Mouse (Mus musculus) myocyte (in vitro differentiated cells): Measurements from ENCODE around the gene U90926.

Source experiments
- CEBPB ChIP-seq: IDR thresholded peaks from 2 replicates; pipeline ENCODE4 v1.6.1; 2011; ENCODE audit warnings: mild to moderate bottlenecking, moderate library complexity; ENCODE audit not compliant: poor library complexity, insufficient read depth, severe bottlenecking
- E2F4 ChIP-seq: IDR thresholded peaks from one replicate; pipeline ENCODE4 v1.6.1; 2011; ENCODE audit warnings: mild to moderate bottlenecking, control low read depth, moderate library complexity; ENCODE audit not compliant: insufficient read depth
- MAX ChIP-seq: IDR thresholded peaks from one replicate; pipeline ENCODE4 v1.6.1; 2011; ENCODE audit warnings: low read depth, mild to moderate bottlenecking, control low read depth
- MYOD1 ChIP-seq, 3 experiments: IDR thresholded peaks; one replicate each; pipeline ENCODE4 v1.6.1; 2011; ENCODE audit warnings: control low read depth in 2 of 3, low read depth in 2 of 3, mild to moderate bottlenecking in 2 of 3, moderate library complexity in 1 of 3; ENCODE audit not compliant: insufficient read length in 2 of 3, control insufficient read depth in 1 of 3
- POLR2A ChIP-seq: IDR thresholded peaks from one replicate; pipeline ENCODE4 v1.6.1; 2011; ENCODE audit warnings: low read depth, mild to moderate bottlenecking, control low read depth, moderate library complexity; ENCODE audit not compliant: insufficient read length
- POLR2AphosphoS2 ChIP-seq: IDR thresholded peaks from one replicate; pipeline ENCODE4 v1.6.1; 2011; ENCODE audit warnings: low read depth, control low read depth; ENCODE audit not compliant: insufficient read length
- USF1 ChIP-seq: IDR thresholded peaks from one replicate; pipeline ENCODE4 v1.6.1; 2011; ENCODE audit warnings: low read depth, mild to moderate bottlenecking, control low read depth, moderate library complexity

DNA sequence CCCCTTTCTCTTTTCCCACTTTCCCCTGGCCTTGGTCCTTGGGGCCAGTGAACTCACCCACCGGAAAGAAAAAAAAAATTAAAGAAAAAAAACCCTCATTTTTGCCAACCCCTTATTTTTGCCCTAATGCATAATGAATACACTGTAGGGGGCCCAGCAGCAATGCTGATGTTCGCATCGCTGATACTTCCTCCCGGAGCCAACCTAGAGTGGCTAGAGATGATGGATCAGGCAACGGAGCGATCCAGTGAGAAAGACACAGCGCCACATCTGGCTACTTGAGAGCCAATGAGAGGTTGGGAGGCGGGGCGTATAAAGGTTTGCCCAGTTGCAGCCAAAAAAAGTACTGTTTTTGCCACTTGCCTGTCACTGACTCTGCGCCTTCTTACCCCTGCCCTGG, 13.6 kb upstream of the U90926 start:
- TF ChIP-seq USF1 (no peak), MAX (no peak), MYOD1 (IDR thresholded peaks at IDR 0.05; ENCODE audit: control insufficient read depth in 1 of 3, insufficient read length in 2 of 3, low read depth in 2 of 3) (no peak), POLR2A (no peak), CEBPB (no peak), E2F4 (no peak), POLR2AphosphoS2 (no peak)
